Comparison of ENCODE assay signal across 21 mouse cellular contexts in genomic region chr9:106215341-106216125, GRCm38 (mm10). TPM values are rescaled to one million over a fixed set of nuclear protein-coding genes. Genes with fewer than 3 reads are reported as not detected.
DNase-seq lines count a peak whose midpoint lies in the region; ATAC-seq and TF ChIP-seq lines count a peak whose summit lies in the region.
"Had no signal": no experiment of that assay in that cellular context is flagged by ENCODE, and none has a peak within 500 bp of the region (broad histone marks: within the 10 kb centered on the region; RNA-seq: fewer than 3 reads in every experiment).

No protein-coding gene starts in this region.

- TF ChIP-seq POLR2A in thymus, adult 2 months (IDR thresholded peaks at IDR 0.05; ENCODE audit: control insufficient read depth, extremely low read depth, insufficient read depth, low read length, poor library complexity) = no peak

- peaks cover 21% of the 10 kb centered on the region for H3K4me1 ChIP-seq in thymus, adult 2 months (replicated peaks; ENCODE audit: control insufficient read depth, insufficient read depth, low read length)

- DNase-seq in layer of hippocampus, adult 2 months (ENCODE audit: low spot score in 2 of 2) = no peak
- no peak for DNase-seq in layer of hippocampus, postnatal 36 days
- no peak for DNase-seq in thymus, adult 2 months
- DNase-seq in thymus, postnatal 25 days = no peak
- no peak for DNase-seq in urinary bladder, postnatal 25 days (ENCODE audit: low spot score)
- no peak for DNase-seq in yolk sac, embryonic 10.5 days (ENCODE audit: low spot score)
- DNase-seq: adrenal gland, postnatal 14 days; cerebellum, adult 2 months; heart, adult 18-20 months; kidney, postnatal 25 days; layer of hippocampus, adult 9-11 months; midbrain, embryonic 14.5 days; right cerebral cortex, postnatal 25 days had no signal

- 32% methylated on average over 6 of the region's 6 CpGs for WGBS in thymus, adult 2 months

- peaks cover 27% of the 10 kb centered on the region for H3K36me3 ChIP-seq in thymus, adult 2 months (ENCODE audit: control insufficient read depth, insufficient read depth, low read length)

- peak; percentile 62 for TF ChIP-seq CTCF in layer of hippocampus, adult 2 months (conservative IDR thresholded peaks at IDR 0.05)
- TF ChIP-seq CTCF in thymus, adult 2 months (IDR thresholded peaks at IDR 0.05; ENCODE audit: borderline replicate concordance, control insufficient read depth, extremely low read depth, insufficient read depth, low read length, poor library complexity) = no peak

- no peak overlapping the region for H3K27ac ChIP-seq in layer of hippocampus, adult 2 months
- H3K27ac ChIP-seq in thymus, adult 2 months (ENCODE audit: control insufficient read depth, insufficient read depth, low read length) = peak overlapping the region; percentile 31; the same call in 1 of the 2 replicates
- H3K27ac ChIP-seq: embryonic facial prominence, embryonic 10.5 days; limb, embryonic 15.5 days had no signal

- peak; percentile 38 for ATAC-seq in activated CD4-positive, CD25-positive, alpha-beta regulatory T cell, adult 4 months
- ATAC-seq: forebrain, embryonic 14.5 days; intestine, embryonic 16.5 days had no signal

- H3K4me3 ChIP-seq in layer of hippocampus, adult 2 months = no peak overlapping the region
- no peak overlapping the region for H3K4me3 ChIP-seq in thymus, adult 2 months (ENCODE audit: control insufficient read depth, insufficient read depth, low read length)
- H3K4me3 ChIP-seq: embryonic facial prominence, embryonic 10.5 days; limb, embryonic 15.5 days had no signal

- no peaks in the 10 kb centered on the region for H3K27me3 ChIP-seq in thymus, adult 2 months (ENCODE audit: control insufficient read depth, insufficient read depth, low read length)
- H3K27me3 ChIP-seq: limb, embryonic 15.5 days had no signal

RNA-seq across cellular contexts. Expression of gene Tlr9, which starts 6.9 kb away (rescaled TPM):
- 1 to 10 TPM; 1.4 to 1.5 TPM for total RNA-seq in layer of hippocampus, adult 2 months (2021)
- total RNA-seq in layer of hippocampus, postnatal 36 days (2021) = 1 to 10 TPM in 1 of 2 experiments, under 1 TPM in 1; 0.97 to 1.6 TPM
- 17.1 and 17.4 TPM in 2 replicates for polyA plus RNA-seq in thymus, adult 2 months (2012; rRNA removed)
- polyA plus RNA-seq in activated CD4-positive, CD25-positive, alpha-beta regulatory T cell, adult 4 months (2017; shearing (Covaris generic)) = under 1 TPM in 1 of 2 experiments, not detected in 1; 0.13 TPM
- polyA plus RNA-seq: embryonic facial prominence, embryonic 10.5 days; forebrain, embryonic 14.5 days; hindbrain, embryonic 11.5 days; lung, embryonic 16.5 days; neural tube, embryonic 11.5 days had no signal

RNA-seq across cellular contexts. Expression of gene Twf2, which starts 12.6 kb away (rescaled TPM):
- 10 to 100 TPM; 52.4 to 58.9 TPM for total RNA-seq in layer of hippocampus, adult 2 months (2021)
- 10 to 100 TPM; 52.1 to 57.5 TPM for total RNA-seq in layer of hippocampus, postnatal 36 days (2021)
- 145 and 176 TPM in 2 replicates for polyA plus RNA-seq in thymus, adult 2 months (2012; rRNA removed)
- polyA plus RNA-seq in activated CD4-positive, CD25-positive, alpha-beta regulatory T cell, adult 4 months (2017; shearing (Covaris generic)) = 100 to 1,000 TPM; 144 to 147 TPM

RNA-seq across cellular contexts. Expression of gene Ppm1m, which starts 16.0 kb away (rescaled TPM):
- 10 to 100 TPM; 19.4 to 21.8 TPM for total RNA-seq in layer of hippocampus, adult 2 months (2021)
- total RNA-seq in layer of hippocampus, postnatal 36 days (2021) = 10 to 100 TPM; 16.0 to 20.8 TPM
- polyA plus RNA-seq in thymus, adult 2 months (2012; rRNA removed) = 53.9 and 58.6 TPM in 2 replicates
- polyA plus RNA-seq in activated CD4-positive, CD25-positive, alpha-beta regulatory T cell, adult 4 months (2017; shearing (Covaris generic)) = 10 to 100 TPM; 13.6 to 14.2 TPM

RNA-seq across cellular contexts. Expression of gene Alas1, which starts 32.9 kb away (rescaled TPM):
- 100 to 1,000 TPM; 149 to 154 TPM for total RNA-seq in layer of hippocampus, adult 2 months (2021)
- 100 to 1,000 TPM; 138 to 142 TPM for total RNA-seq in layer of hippocampus, postnatal 36 days (2021)
- polyA plus RNA-seq in thymus, adult 2 months (2012; rRNA removed) = 87.5 and 94.8 TPM in 2 replicates
- polyA plus RNA-seq in activated CD4-positive, CD25-positive, alpha-beta regulatory T cell, adult 4 months (2017; shearing (Covaris generic)) = 10 to 100 TPM; 37.8 to 65.0 TPM

RNA-seq across cellular contexts. Expression of gene Wdr82, which starts 44.8 kb away (rescaled TPM):
- total RNA-seq in layer of hippocampus, adult 2 months (2021) = 100 to 1,000 TPM; 134 TPM
- total RNA-seq in layer of hippocampus, postnatal 36 days (2021) = 100 to 1,000 TPM; 143 TPM
- polyA plus RNA-seq in thymus, adult 2 months (2012; rRNA removed) = 95.8 and 111 TPM in 2 replicates
- 10 to 100 TPM; 45.7 to 46.3 TPM for polyA plus RNA-seq in activated CD4-positive, CD25-positive, alpha-beta regulatory T cell, adult 4 months (2017; shearing (Covaris generic))
